Mouse (Mus musculus) neural tube, embryonic 12.5 days (tissue): ENCODE data around the gene Poldip3. TPM values are rescaled to one million over a fixed set of nuclear protein-coding genes. Genes with fewer than 3 reads are reported as not detected.

ENCODE experiments used
- ATAC-seq: fragments of 200-750 bp; cut with Nextera tagmentation; 2 replicates; pipeline ENCODE4 v1.8.0; 2017; ENCODE audit warnings: low read depth, mild to moderate bottlenecking, moderate TSS enrichment, moderate library complexity; ENCODE audit not compliant: low FRiP score
- H3K27ac ChIP-seq: fragments of 300-500 bp; sonication (generic); 2 replicates; pipeline ENCODE4 v1.5.1; 2016
- H3K27me3 ChIP-seq: fragments of 300-500 bp; sonication (generic); replicated peaks from 2 replicates; pipeline ENCODE4 v1.6.1; 2016; ENCODE audit warnings: mild to moderate bottlenecking
- H3K36me3 ChIP-seq: fragments of 300-500 bp; sonication (generic); 2 replicates; pipeline ENCODE4 v1.6.1; 2016; ENCODE audit warnings: mild to moderate bottlenecking
- H3K4me1 ChIP-seq: fragments of 300-500 bp; sonication (generic); 2 replicates; pipeline ENCODE4 v1.6.1; 2016
- H3K4me2 ChIP-seq: fragments of 300-500 bp; sonication (generic); replicated peaks from 2 replicates; pipeline ENCODE4 v1.6.1; 2016; ENCODE audit warnings: mild to moderate bottlenecking
- H3K4me3 ChIP-seq: fragments of 300-500 bp; sonication (generic); 2 replicates; pipeline ENCODE4 v1.5.1; 2016
- H3K9ac ChIP-seq: fragments of 300-500 bp; sonication (generic); 2 replicates; pipeline ENCODE4 v1.6.1; 2016; ENCODE audit warnings: mild to moderate bottlenecking
- H3K9me3 ChIP-seq: fragments of 300-500 bp; sonication (generic); 2 replicates; pipeline ENCODE4 v1.6.1; 2016; ENCODE audit warnings: mild to moderate bottlenecking
- WGBS: fragments of 180-500 bp; shearing (Covaris S2); methylation state at CpG from one replicate; pipeline ENCODE4 v1.1.7; 2016; 5-methylcytosine and 5-hydroxymethylcytosine counted together
- polyA plus RNA-seq: library from polyadenylated mRNA; unstranded; fragments of >200 nt; fragmentation: Nextera tagmentation; extraction: Ambion mirVana; gene quantifications from 2 replicates; pipeline ENCODE4 v1.2.1, GENCODE M21; 2016

Gene Poldip3
- polyA plus RNA-seq, 1 experiment from 2014 or later: 160 TPM

DNA sequence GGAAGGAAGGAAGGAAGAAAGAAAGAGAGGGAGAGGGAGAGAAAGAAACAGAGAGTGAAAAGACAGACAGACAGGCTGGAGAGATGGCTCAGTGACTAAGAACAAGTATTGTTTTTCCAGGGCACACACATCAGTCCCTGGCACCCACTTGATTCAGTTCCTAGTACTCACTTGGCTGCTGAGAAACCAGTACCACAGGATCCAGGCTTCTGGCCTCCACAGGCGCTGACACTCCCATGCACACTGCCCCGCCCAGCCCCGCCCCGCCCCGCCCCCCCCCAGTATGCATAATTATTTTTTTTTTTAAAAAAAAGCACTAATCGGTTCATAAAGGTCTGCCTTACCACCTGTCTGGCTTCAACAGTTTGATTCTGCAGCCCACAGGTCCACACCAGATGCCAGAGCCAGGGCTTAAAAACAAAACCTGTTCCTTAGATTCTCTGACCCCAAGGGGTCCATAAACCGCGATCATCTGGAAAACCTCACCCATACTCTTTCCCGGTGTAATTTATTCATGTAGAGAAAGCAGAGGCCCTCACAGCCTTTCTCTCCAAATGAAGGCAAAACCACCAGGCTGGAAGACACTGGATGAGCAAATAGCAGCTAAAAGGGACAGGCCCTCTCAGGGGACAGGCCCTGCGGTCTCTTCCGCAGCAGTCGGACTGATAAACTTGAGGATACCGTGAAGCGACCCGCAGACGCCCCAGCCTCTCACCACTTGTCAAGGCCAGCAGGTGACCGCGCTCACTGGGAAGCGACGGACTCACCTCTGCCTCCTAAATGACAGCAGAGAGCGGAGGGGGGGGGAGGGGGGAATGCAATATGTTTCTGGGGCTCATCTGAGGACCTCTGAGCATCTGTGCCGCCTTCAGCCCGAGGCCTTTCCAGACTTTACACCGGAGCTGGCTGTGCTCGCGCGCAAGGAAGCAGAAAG, 60.4 kb downstream of the Poldip3 start:
- Histone ChIP-seq H3K27ac (no peak overlapping the region), H3K9me3 (no peaks in the 10 kb centered on the region), H3K27me3 (peaks cover 22% of the 10 kb centered on the region), H3K9ac (0 out of 2 replicates have a peak overlapping the region, but pooled peaks have one; percentile 17), H3K4me3 (no peak overlapping the region), H3K36me3 (no peaks in the 10 kb centered on the region), H3K4me1 (peaks cover 18% of the 10 kb centered on the region), H3K4me2 (peak overlapping the region; percentile 46)
- no peak; the same call in 1 of the 2 replicates for ATAC-seq
- WGBS: 2% methylated on average over 27 of the region's 27 CpGs

DNA sequence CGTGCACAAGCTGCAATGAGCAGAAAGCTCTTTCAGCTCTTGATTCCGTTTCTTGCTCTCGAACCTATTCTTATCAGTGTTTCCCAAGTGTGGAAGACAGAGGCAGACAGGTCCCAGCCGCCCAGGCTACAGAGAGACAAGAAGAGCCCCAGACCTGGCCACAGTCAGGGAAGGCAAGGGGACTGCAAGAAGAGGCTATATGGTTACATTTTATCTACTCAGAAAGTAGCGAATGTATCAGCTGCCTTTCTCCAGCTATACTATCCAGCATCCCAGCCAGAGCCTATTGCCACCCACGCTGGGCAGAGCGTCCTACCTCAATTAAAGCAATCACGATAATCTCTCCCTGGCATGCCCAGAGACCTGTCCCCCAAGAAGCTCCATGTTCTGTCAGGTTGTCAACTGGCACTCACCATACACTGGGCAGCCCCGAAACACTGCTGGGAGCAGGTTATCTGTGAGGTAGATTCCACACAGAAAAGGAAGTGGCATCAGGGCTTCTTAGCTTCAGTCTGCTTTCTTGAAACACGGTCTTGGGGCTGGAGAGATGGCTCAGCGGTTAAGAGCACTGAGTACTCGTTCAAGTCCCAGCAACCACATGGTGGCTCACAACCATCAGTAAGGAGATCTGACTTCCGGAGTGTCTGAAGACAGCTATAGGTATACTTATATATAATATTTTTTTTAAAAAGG, 62.4 kb downstream of the Poldip3 start:
- no peak overlapping the region for H3K27ac ChIP-seq
- no peak overlapping the region for H3K4me3 ChIP-seq
- no peak for ATAC-seq
- no peak overlapping the region for H3K9ac ChIP-seq
- no peaks in the 10 kb centered on the region for H3K36me3 ChIP-seq
- peaks cover 22% of the 10 kb centered on the region for H3K4me1 ChIP-seq
- peaks cover 22% of the 10 kb centered on the region for H3K27me3 ChIP-seq
- 87% methylated on average over 13 of the region's 13 CpGs for WGBS
- no peak overlapping the region for H3K4me2 ChIP-seq
- H3K9me3 ChIP-seq: no peaks in the 10 kb centered on the region

DNA sequence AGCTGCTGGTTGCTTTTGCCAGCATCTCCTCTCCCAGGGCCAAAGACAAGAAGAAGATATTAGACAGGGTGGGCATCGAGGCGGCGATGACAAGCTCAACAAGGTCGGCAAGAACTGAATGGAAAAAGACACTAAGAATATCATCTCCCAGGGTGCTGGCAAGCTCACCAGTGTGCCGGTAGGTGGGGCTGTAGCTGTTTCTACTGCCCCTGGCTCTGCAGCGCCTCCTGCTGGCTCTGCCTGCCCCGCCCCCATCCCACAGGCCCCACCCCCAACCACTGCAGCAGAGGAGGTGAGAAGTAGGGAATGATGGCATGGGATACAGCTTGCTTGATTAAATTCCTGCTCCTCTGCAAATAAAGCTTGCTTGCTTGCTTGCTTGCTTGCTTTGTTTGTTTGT, 63.3 kb downstream of the Poldip3 start:
- H3K4me2 ChIP-seq: no peak overlapping the region
- H3K27me3 ChIP-seq: peaks cover 22% of the 10 kb centered on the region
- no peaks in the 10 kb centered on the region for H3K9me3 ChIP-seq
- no peak overlapping the region for H3K4me3 ChIP-seq
- H3K27ac ChIP-seq: no peak overlapping the region
- 35% methylated on average over 7 of the region's 7 CpGs for WGBS
- no peaks in the 10 kb centered on the region for H3K36me3 ChIP-seq
- H3K4me1 ChIP-seq: peaks cover 22% of the 10 kb centered on the region
- no peak overlapping the region for H3K9ac ChIP-seq
- no peak for ATAC-seq

- no peak overlapping the region for H3K27ac ChIP-seq
- 55% methylated on average over 13 of the region's 13 CpGs for WGBS
These were observed 65.1 kb downstream of the Poldip3 start for GRCm38 (mm10) chr15:83084022-83084640.

DNA sequence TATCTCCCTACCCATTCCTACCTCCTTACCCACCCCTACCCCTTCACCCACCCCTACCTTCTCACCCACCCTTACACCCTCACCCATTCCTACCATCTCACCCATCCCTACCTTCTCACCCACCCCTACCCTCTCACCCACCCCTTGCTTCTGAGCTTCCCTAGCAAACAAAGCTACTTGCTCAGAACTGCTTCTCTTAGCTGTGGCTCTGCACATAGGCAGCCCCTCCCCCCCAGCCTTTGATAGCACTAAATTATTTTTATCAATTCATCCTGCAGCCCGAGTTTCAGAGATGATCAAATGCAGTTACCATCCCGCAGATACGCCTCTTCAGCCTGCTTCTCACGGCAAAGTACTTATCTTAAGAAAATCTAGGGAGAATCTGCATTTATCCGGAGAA, 65.7 kb downstream of the Poldip3 start:
- WGBS: 67% methylated on average over 5 of the region's 5 CpGs
- Histone ChIP-seq H3K36me3 (no peaks in the 10 kb centered on the region), H3K4me2 (0 out of 2 replicates have a peak overlapping the region, but pooled peaks have one; percentile 12), H3K9ac (no peak overlapping the region), H3K27me3 (peaks cover 11% of the 10 kb centered on the region), H3K27ac (no peak overlapping the region), H3K4me3 (no peak overlapping the region), H3K4me1 (peaks cover 12% of the 10 kb centered on the region), H3K9me3 (no peaks in the 10 kb centered on the region)
- ATAC-seq: no peak; the same call in 1 of the 2 replicates

More at GRCm38 (mm10) chr15:83084022-83084640, 65.1 kb downstream of the Poldip3 start:
- H3K36me3 ChIP-seq: no peaks in the 10 kb centered on the region
- peaks cover 16% of the 10 kb centered on the region for H3K4me1 ChIP-seq
- no peak overlapping the region for H3K4me3 ChIP-seq
- H3K9me3 ChIP-seq: no peaks in the 10 kb centered on the region
- peaks cover 14% of the 10 kb centered on the region for H3K27me3 ChIP-seq
- H3K9ac ChIP-seq: no peak overlapping the region
- ATAC-seq: peak; percentile 48; the same call in 1 of the 2 replicates
- H3K4me2 ChIP-seq: 0 out of 2 replicates have a peak overlapping the region, but pooled peaks have one; percentile 12

Other genes starting within 250 kb of the Poldip3 start
- gene Tcf20, start 161.5 kb downstream of the Poldip3 start, polyA plus RNA-seq: 9.8 and 11.8 TPM in 2 replicates
- gene Nfam1, start 116.1 kb downstream of the Poldip3 start, polyA plus RNA-seq: 2.4 and 2.9 TPM in 2 replicates
- gene Serhl, start 59.9 kb downstream of the Poldip3 start, polyA plus RNA-seq: 40.0 and 42.1 TPM in 2 replicates
- gene Rrp7a, start 26.6 kb downstream of the Poldip3 start, polyA plus RNA-seq: 57.5 and 61.1 TPM in 2 replicates
- gene Cyb5r3, start 23.2 kb upstream of the Poldip3 start, polyA plus RNA-seq: 143 and 157 TPM in 2 replicates
- 1.5 and 1.8 TPM in 2 replicates for gene A4galt, start 102.4 kb upstream of the Poldip3 start, polyA plus RNA-seq
- gene Arfgap3, start 200.9 kb upstream of the Poldip3 start, polyA plus RNA-seq: 37.2 and 39.0 TPM in 2 replicates